Comparison of ENCODE assay signal across 17 mouse cellular contexts in the genomic region with DNA sequence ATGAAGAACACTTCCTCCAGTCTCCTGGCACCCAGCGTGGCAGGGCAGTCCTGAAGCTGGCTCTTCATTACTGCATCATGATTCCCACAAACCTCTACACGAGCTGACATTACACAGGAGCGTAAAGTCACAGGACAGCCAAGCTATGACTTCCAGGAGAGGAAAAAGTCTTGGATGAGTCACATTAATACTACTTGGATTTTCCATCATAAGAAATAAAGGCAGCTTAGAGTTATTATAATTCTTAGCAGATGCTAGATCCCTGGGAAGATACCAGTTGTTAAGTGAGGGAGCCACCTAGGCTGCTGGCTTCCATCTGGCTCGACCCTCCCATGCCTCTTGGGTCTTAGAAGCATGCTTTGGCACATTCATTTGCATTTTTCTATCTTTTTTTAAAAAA. TPM values are rescaled to one million over a fixed set of nuclear protein-coding genes. Genes with fewer than 3 reads are reported as not detected.
DNase-seq lines count a peak whose midpoint lies in the region; ATAC-seq and TF ChIP-seq lines count a peak whose summit lies in the region.
"Had no signal": no experiment of that assay in that cellular context is flagged by ENCODE, and none has a peak within 500 bp of the region (broad histone marks: within the 10 kb centered on the region; RNA-seq: fewer than 3 reads in every experiment).

No protein-coding gene starts in this region.

- no peak overlapping the region for H3K27ac ChIP-seq in heart, embryonic 12.5 days (ENCODE audit: poor library complexity, severe bottlenecking)
- H3K27ac ChIP-seq in intestine, postnatal 0 days (ENCODE audit: low read depth, low read length), result peak overlapping the region; percentile 65
- 0 out of 2 replicates have a peak overlapping the region, but pooled peaks have one; percentile 40 for H3K27ac ChIP-seq in stomach, embryonic 16.5 days (ENCODE audit: low read length)
- H3K27ac ChIP-seq: embryonic facial prominence, embryonic 12.5 days; forebrain, embryonic 13.5 days; hindbrain, embryonic 13.5 days; limb, embryonic 12.5 days; midbrain, embryonic 12.5 days; neural tube, embryonic 15.5 days had no signal

- DNase-seq in heart, postnatal 14 days, result no peak
- peak; percentile 48 for DNase-seq in adipocyte (ENCODE audit: low spot score)
- no peak for DNase-seq in adrenal gland, postnatal 25 days
- DNase-seq in T-cell, adult 2 months (ENCODE audit: low spot score), result no peak
- DNase-seq: adrenal gland, adult 8-10 months; cerebellum, adult 18-20 months; kidney, adult 11 months; thymus, adult 2 months had no signal

- TF ChIP-seq CTCF in intestine, postnatal 0 days (IDR thresholded peaks at IDR 0.05; ENCODE audit: low read depth), result no peak

- H3K9me3 ChIP-seq in heart, embryonic 12.5 days (replicated peaks), result no peaks in the 10 kb centered on the region
- no peaks in the 10 kb centered on the region for H3K9me3 ChIP-seq in intestine, postnatal 0 days (ENCODE audit: control insufficient read depth)
- no peaks in the 10 kb centered on the region for H3K9me3 ChIP-seq in stomach, embryonic 16.5 days (replicated peaks; ENCODE audit: control insufficient read depth, low read length)
- H3K9me3 ChIP-seq: embryonic facial prominence, embryonic 12.5 days; forebrain, embryonic 13.5 days; hindbrain, embryonic 13.5 days; limb, embryonic 12.5 days; midbrain, embryonic 12.5 days; neural tube, embryonic 15.5 days had no signal

- no peaks in the 10 kb centered on the region for H3K36me3 ChIP-seq in heart, embryonic 12.5 days
- H3K36me3 ChIP-seq in intestine, postnatal 0 days (ENCODE audit: control insufficient read depth, insufficient read depth), result no peaks in the 10 kb centered on the region
- H3K36me3 ChIP-seq in stomach, embryonic 16.5 days (ENCODE audit: control insufficient read depth, insufficient read depth, low read length), result no peaks in the 10 kb centered on the region
- H3K36me3 ChIP-seq: embryonic facial prominence, embryonic 12.5 days; hindbrain, embryonic 13.5 days; limb, embryonic 12.5 days; midbrain, embryonic 12.5 days; neural tube, embryonic 15.5 days had no signal

- peaks cover 20% of the 10 kb centered on the region for H3K4me1 ChIP-seq in heart, embryonic 12.5 days (replicated peaks)
- peaks cover 11% of the 10 kb centered on the region; the same call in 1 of the 2 replicates for H3K4me1 ChIP-seq in intestine, postnatal 0 days (replicated peaks; ENCODE audit: control insufficient read depth, insufficient read depth, low read length)
- H3K4me1 ChIP-seq in stomach, embryonic 16.5 days (ENCODE audit: control insufficient read depth, insufficient read depth, low read length), result peaks cover 26% of the 10 kb centered on the region

- no peak for ATAC-seq in heart, embryonic 12.5 days (ENCODE audit: insufficient number of reproducible peaks, low FRiP score)
- ATAC-seq in intestine, postnatal 0 days, result no peak
- no peak for ATAC-seq in stomach, embryonic 16.5 days (ENCODE audit: insufficient read depth, low FRiP score)
- ATAC-seq: forebrain, embryonic 13.5 days had no signal

- WGBS in heart, embryonic 12.5 days, result 74% methylated on average over 4 of the region's 4 CpGs
- 43% methylated on average over 4 of the region's 4 CpGs for WGBS in intestine, postnatal 0 days
- 77% methylated on average over 4 of the region's 4 CpGs for WGBS in stomach, embryonic 16.5 days

- peak overlapping the region; percentile 5; the same call in 1 of the 2 replicates for H3K4me2 ChIP-seq in heart, embryonic 12.5 days
- peak overlapping the region; percentile 87; the same call in 1 of the 2 replicates for H3K4me2 ChIP-seq in intestine, postnatal 0 days (replicated peaks; ENCODE audit: low read depth)
- peak overlapping the region; percentile 11; the same call in 1 of the 2 replicates for H3K4me2 ChIP-seq in stomach, embryonic 16.5 days (ENCODE audit: low read depth, low read length)
- H3K4me2 ChIP-seq: embryonic facial prominence, embryonic 12.5 days; forebrain, embryonic 13.5 days; hindbrain, embryonic 13.5 days; limb, embryonic 12.5 days; midbrain, embryonic 12.5 days; neural tube, embryonic 15.5 days had no signal

- H3K4me3 ChIP-seq in heart, embryonic 12.5 days, result no peak overlapping the region
- no peak overlapping the region for H3K4me3 ChIP-seq in intestine, postnatal 0 days (ENCODE audit: low read depth, low read length)
- no peak overlapping the region for H3K4me3 ChIP-seq in stomach, embryonic 16.5 days (replicated peaks; ENCODE audit: low read length)
- H3K4me3 ChIP-seq: embryonic facial prominence, embryonic 12.5 days; forebrain, embryonic 13.5 days; hindbrain, embryonic 13.5 days; limb, embryonic 12.5 days; midbrain, embryonic 12.5 days; neural tube, embryonic 15.5 days had no signal

- intact Hi-C loops in heart, postnatal 14 days (cut with DNase I), result no loop called here

- peaks cover 4% of the 10 kb centered on the region; the same call in 1 of the 2 replicates for H3K27me3 ChIP-seq in heart, embryonic 12.5 days (replicated peaks)
- no peaks in the 10 kb centered on the region for H3K27me3 ChIP-seq in intestine, postnatal 0 days (replicated peaks; ENCODE audit: control insufficient read depth, insufficient read depth, low read length)
- no peaks in the 10 kb centered on the region for H3K27me3 ChIP-seq in stomach, embryonic 16.5 days (ENCODE audit: control insufficient read depth, insufficient read depth, low read length)

- H3K9ac ChIP-seq in heart, embryonic 12.5 days, result no peak overlapping the region
- no peak overlapping the region for H3K9ac ChIP-seq in intestine, postnatal 0 days (ENCODE audit: low read depth, low read length)
- no peak overlapping the region for H3K9ac ChIP-seq in stomach, embryonic 16.5 days (ENCODE audit: low read length)
- H3K9ac ChIP-seq: embryonic facial prominence, embryonic 12.5 days; forebrain, embryonic 13.5 days; hindbrain, embryonic 13.5 days; limb, embryonic 12.5 days; midbrain, embryonic 12.5 days; neural tube, embryonic 15.5 days had no signal

RNA-seq across cellular contexts. Expression of gene Mgst3, which starts 3.3 kb away (rescaled TPM):
- polyA plus RNA-seq in heart, embryonic 12.5 days (2016; fragmentation: Nextera tagmentation; extraction: Ambion mirVana), result 108 TPM in 2 replicates
- 100 to 1,000 TPM; 217 to 220 TPM for total RNA-seq in heart, postnatal 14 days (2021)
- 305 and 323 TPM in 2 replicates for polyA plus RNA-seq in intestine, postnatal 0 days (2015; fragmentation: Nextera tagmentation; extraction: Ambion mirVana)
- polyA plus RNA-seq in stomach, embryonic 16.5 days (2015; fragmentation: Nextera tagmentation; extraction: Ambion mirVana), result 212 and 275 TPM in 2 replicates
- 88.5 and 95.1 TPM in 2 replicates for total RNA-seq in adrenal gland, postnatal 25 days (2021)

RNA-seq across cellular contexts. Expression of gene Aldh9a1, which starts 40.6 kb away (rescaled TPM):
- polyA plus RNA-seq in heart, embryonic 12.5 days (2016; fragmentation: Nextera tagmentation; extraction: Ambion mirVana), result 27.1 and 27.6 TPM in 2 replicates
- 10 to 100 TPM; 25.0 to 30.4 TPM for total RNA-seq in heart, postnatal 14 days (2021)
- polyA plus RNA-seq in intestine, postnatal 0 days (2015; fragmentation: Nextera tagmentation; extraction: Ambion mirVana), result 185 and 214 TPM in 2 replicates
- 84.8 and 85.6 TPM in 2 replicates for polyA plus RNA-seq in stomach, embryonic 16.5 days (2015; fragmentation: Nextera tagmentation; extraction: Ambion mirVana)
- 64.4 and 67.5 TPM in 2 replicates for total RNA-seq in adrenal gland, postnatal 25 days (2021)

Comparison
In these comparisons a context has a peak if more than half of its experiments do, and no peak if none do; other contexts are left out.
1. H3K4me2 ChIP-seq: peak in every context shown above with its lines; median percentile 87 in intestine, postnatal 0 days; 11 in stomach, embryonic 16.5 days; 5 in heart, embryonic 12.5 days.